Mouse (Mus musculus): ENCODE measurements around the gene Tubgcp5.

The Tubgcp5 gene

GRCm38 (mm10) chr7:55849948-55850571 lies 56.1 kb downstream of the Tubgcp5 start:
- in situ Hi-C loops (cut with MboI, MseI): no loop called here

DNA sequence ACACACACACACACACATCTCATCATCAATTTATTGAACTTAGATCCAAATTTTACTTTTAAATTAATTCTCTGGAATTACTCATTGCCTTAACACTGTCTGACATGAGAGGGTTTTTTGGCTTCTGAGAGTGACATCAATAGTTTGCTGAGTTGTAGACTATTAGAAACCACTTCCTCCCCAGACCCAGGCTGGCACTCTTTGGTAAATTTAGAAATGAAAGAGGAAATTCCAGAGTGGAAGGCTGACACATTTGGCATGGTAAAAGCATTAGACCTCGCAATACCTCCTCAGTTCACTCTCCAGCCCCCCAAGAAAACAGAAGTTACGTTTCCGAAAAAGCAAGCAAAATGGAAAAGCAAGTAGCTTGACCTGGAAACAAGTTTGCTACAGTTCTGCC lies 58.8 kb downstream of the Tubgcp5 start:
- in situ Hi-C loops (cut with MboI, MseI): no loop called here

DNA sequence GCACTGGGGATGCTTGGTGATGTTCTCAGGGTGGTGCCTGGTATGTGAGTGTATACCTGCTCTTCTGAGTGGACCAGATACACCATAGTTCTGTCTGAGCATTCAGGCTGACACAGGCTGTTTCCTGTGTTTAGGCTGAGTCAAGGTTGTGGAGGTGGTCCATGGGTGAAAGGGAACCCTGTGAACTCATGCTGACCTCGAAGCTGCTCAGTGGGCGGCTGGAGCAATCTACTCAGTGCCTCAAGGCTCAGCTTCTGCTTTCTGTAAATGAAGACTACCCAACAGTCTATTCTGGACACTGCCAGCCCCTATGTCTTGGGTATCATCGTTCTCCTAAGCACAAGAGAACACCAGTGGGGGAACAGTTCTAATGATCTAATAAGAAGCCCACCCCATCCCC lies 61.6 kb downstream of the Tubgcp5 start:
- in situ Hi-C loops (cut with MboI, MseI): no loop called here

- in situ Hi-C loops (cut with MboI, MseI): no loop called here
These were observed 62.8 kb downstream of the Tubgcp5 start for GRCm38 (mm10) chr7:55856741-55857140.

DNA sequence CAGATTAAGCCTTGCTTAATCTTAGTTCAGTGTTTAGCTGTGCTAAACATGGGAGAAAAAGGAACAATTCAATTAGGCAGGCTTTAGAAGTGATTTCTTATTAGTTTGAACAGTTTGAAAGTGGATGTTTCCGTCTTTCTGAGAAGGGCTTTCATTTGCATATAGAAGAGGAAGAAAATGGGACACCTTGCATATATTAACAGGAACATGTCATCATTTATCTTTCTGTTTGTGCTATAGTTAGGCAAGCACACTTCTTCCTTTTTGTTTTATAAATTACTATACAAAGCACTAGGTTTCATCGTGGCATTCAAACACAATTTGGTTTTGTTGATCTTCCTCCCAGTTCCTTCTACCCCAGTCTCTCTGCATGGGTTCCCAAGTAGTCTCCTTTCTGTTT lies 63.8 kb downstream of the Tubgcp5 start:
- in situ Hi-C loops (cut with MboI, MseI): no loop called here

- in situ Hi-C loops (cut with MboI, MseI): no loop called here
These were observed 65.0 kb downstream of the Tubgcp5 start for GRCm38 (mm10) chr7:55858836-55859517.

GRCm38 (mm10) chr7:55859518-55859872 lies 65.5 kb downstream of the Tubgcp5 start:
- in situ Hi-C loops (cut with MboI, MseI): no loop called here

DNA sequence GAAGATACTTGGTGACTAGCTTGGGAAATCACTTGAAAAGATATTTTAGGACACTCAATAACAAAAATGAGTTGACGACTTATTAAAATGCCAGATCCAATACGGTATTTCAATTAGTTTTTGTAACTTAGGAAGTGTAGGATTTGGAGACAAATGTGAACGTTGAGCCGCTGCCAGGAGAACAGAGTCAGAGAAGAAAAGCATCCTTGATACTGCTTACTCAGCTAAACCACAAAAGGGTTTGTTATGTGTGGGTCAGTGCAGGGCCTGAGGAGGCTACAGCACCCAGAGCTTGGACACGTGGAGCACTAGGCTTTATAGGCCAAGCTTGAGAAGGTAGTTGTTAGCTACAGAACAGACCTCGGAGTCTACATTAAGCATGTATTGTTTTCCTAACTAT lies 66.0 kb downstream of the Tubgcp5 start:
- in situ Hi-C loops (cut with MboI, MseI): no loop called here

- in situ Hi-C loops (cut with MboI, MseI): no loop called here
These were observed 67.2 kb downstream of the Tubgcp5 start for GRCm38 (mm10) chr7:55861175-55861574.

DNA sequence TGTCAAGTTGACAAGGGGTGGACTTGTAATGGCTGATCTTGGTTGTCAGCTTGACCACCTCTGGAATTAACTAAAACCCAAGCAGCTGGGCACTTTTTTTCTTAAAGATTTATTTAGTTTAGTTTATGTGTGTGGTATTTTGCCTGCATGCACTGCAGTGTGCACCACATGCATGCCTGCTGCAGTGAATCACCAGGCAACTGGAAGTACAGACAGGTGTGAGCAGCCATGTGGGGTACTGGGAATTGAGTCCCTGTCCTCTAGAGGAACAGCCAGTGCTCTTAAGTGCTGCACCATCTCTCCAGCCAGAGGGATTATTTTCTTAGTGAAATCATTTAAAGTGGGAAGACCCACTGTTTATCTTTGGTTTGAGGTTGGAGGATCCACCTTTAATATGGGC lies 71.1 kb downstream of the Tubgcp5 start:
- in situ Hi-C loops (cut with MboI, MseI): no loop called here

GRCm38 (mm10) chr7:55865750-55866416 lies 71.9 kb downstream of the Tubgcp5 start:
- in situ Hi-C loops (cut with MboI, MseI): no loop called here

GRCm38 (mm10) chr7:55868247-55868646 lies 74.3 kb downstream of the Tubgcp5 start:
- in situ Hi-C loops (cut with MboI, MseI): no loop called here

DNA sequence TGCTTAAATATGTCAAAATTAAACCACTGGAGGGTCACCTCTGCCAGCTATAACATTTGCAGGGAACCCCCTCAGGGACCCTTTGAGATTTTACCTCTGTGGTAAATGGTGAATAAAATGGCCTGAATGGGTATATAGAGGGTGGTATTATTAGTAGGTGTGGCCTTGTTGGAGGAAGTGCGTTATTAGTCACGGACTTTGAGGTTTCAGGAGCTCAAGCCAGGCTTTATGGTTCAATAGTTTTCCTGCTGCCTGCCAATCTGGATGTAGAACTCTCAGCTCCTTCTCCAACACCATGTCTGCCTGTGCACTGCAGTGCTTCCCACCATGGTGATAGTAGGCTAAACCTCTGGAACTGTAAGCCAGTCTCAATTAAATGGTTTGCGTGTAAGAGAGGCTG lies 75.3 kb downstream of the Tubgcp5 start:
- in situ Hi-C loops (cut with MboI, MseI): no loop called here

DNA sequence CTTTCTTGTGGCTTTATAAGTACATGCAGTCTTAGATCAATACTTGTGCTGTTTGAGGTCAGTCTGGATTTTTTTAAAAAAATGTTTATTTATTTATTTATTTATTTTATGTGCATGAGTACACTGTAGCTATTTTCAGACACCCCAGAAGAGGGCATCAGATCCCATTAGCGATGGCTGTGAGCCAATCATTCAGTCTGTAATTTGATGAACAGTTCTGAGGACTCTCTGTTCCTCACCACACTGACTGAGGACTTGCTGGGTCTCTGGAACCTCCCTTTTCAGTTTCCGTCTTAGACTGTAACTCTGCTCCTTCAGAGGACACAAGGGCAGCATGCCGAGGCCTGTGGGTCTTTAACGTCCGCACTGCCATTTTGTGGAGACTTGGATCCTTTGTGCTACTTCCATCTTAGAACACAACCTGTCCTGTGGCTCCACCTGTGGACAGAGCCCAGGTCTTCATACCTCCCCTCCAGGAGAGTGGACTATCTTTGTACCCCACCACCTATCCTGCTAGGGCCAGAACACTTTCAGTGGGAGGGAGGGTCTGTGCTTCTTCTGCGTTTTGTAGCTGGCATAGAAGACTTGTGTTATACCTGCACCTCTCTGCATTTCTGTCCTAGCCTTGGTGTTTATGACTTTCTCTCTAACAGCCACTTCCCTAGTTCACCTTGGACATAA lies 76.5 kb downstream of the Tubgcp5 start:
- in situ Hi-C loops (cut with MboI, MseI): no loop called here

GRCm38 (mm10) chr7:55871476-55871875 lies 77.5 kb downstream of the Tubgcp5 start:
- in situ Hi-C loops (cut with MboI, MseI): no loop called here

GRCm38 (mm10) chr7:55874703-55875102 lies 80.7 kb downstream of the Tubgcp5 start:
- in situ Hi-C loops (cut with MboI, MseI): no loop called here

DNA sequence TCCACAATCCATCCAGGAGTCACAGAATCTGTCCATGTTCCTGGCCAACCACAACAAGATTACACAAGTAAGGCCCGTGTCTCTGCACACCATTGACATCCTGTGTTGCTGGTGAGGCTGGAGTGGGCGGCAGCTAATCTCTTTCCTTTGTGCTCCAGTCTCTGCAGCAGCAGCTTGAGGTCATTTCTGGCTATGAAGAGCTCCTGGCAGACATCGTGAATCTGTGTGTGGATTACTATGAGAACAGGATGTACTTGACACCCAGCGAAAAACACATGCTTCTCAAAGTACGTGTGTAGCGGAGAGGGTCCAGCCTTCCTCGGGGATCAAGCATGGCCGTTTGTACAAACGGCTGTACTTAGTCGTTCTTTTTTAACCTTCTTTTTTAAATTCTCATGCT lies 83.8 kb downstream of the Tubgcp5 start:
- in situ Hi-C loops (cut with MboI, MseI): no loop called here

DNA sequence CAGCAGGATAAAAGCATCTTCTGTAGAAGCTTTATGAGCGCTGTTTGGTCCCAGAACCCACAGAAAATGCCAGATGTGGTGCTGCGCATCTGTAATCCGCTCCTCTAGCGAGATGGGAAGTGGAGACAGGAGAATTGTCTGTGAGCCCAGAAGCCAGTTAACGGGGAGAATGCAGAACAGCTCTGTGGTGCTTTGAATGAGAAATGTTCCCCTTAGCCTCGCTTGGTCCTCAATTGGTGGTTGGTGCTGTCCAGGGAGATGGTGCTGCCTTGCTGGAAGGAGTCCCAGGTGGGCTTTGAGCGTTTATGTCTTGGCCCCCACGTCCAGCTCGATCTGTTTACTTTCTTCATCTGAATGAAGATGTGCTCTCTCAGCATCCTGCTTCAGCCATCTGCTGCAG lies 86.9 kb downstream of the Tubgcp5 start:
- in situ Hi-C loops (cut with MboI, MseI): loop anchor here in 1 of 2 experiments (10.0 kb wide), 1 partner anchor 554 kb away; no protein-coding TSS in a partner anchor

Data from T-helper 17 cell (primary cell).